Mouse (Mus musculus): ENCODE measurements at regions not wholly inside any gene's neighbourhood (a gene's known extent, or its start where the extent isn't known, plus 50 kb on each side); places are given as distances from the start of the nearest gene placed in this dataset. TPM values are rescaled to one million over a fixed set of nuclear protein-coding genes. Genes with fewer than 3 reads are reported as not detected.

DNA sequence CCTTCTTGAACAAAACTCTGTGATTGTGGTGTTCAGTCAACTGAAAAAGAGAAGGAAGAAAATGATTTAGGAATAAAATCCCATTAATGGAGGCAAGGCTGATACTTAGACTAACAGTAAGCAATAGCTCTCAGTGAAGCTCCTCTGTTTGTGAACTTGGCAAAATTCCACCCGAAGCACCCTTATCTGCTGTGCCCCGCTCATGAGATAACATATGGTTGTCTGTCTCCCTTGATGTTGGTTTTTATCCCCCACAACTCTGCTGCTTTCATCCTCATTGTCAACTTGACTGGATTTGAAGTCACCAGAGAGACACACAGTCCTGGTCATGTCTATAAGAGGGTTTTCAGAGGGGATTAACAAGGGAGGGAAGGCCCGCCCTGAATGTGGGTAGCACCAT, 646.1 kb downstream of the Sox6 start:
- no peaks in the 10 kb centered on the region for H3K9me3 ChIP-seq
- no peak overlapping the region for H3K4me2 ChIP-seq
- H3K36me3 ChIP-seq = no peaks in the 10 kb centered on the region
- 13% methylated on average over 3 of the region's 3 CpGs for WGBS
- peaks cover 17% of the 10 kb centered on the region for H3K4me1 ChIP-seq
- no peak for ATAC-seq (ENCODE audit: extremely low read depth, insufficient number of reproducible peaks, low FRiP score, low TSS enrichment)
- H3K27ac ChIP-seq (replicated peaks) = no peak overlapping the region
- H3K4me3 ChIP-seq = no peak overlapping the region
- H3K27me3 ChIP-seq (replicated peaks) = no peaks in the 10 kb centered on the region
- H3K9ac ChIP-seq = no peak overlapping the region

GRCm38 (mm10) chr7:115398202-115398601, 640.4 kb downstream of the Sox6 start:
- H3K36me3 ChIP-seq = no peaks in the 10 kb centered on the region
- no peaks in the 10 kb centered on the region for H3K9me3 ChIP-seq
- no peak overlapping the region for H3K27ac ChIP-seq (replicated peaks)
- no peaks in the 10 kb centered on the region for H3K27me3 ChIP-seq (replicated peaks)
- no peak for ATAC-seq (ENCODE audit: extremely low read depth, insufficient number of reproducible peaks, low FRiP score, low TSS enrichment)
- H3K4me3 ChIP-seq = no peak overlapping the region
- no peak overlapping the region for H3K9ac ChIP-seq
- peaks cover 9% of the 10 kb centered on the region for H3K4me1 ChIP-seq
- H3K4me2 ChIP-seq = no peak overlapping the region
- WGBS = 87% methylated on average over 2 of the region's 2 CpGs

GRCm38 (mm10) chr7:115399461-115399860, 639.1 kb downstream of the Sox6 start:
- ATAC-seq (ENCODE audit: extremely low read depth, insufficient number of reproducible peaks, low FRiP score, low TSS enrichment) = no peak

DNA sequence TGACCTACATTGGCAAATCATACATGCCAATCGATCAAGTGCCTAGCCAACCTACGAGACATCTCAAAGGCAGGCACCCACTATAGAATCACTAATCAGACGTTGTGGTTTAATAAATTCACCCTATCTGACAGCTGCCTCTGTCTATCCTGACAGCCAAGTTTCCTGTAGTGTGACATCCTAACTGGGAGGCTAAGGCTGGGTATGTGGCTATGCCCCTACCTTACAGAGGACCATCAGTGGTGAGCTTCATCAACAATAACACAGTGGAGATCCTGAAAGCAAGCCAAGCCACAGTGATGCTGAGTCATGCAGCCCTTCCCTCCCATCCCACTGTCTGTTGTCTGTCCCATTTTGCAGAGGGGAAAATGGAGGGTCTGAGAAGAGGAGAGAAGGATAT, 630.7 kb downstream of the Sox6 start:
- Histone ChIP-seq H3K4me2 (no peak overlapping the region), H3K4me1 (peaks cover 26% of the 10 kb centered on the region), H3K27ac (replicated peaks) (no peak overlapping the region), H3K9me3 (no peaks in the 10 kb centered on the region), H3K36me3 (no peaks in the 10 kb centered on the region), H3K4me3 (no peak overlapping the region), H3K9ac (no peak overlapping the region), H3K27me3 (replicated peaks) (no peaks in the 10 kb centered on the region)
- ATAC-seq (ENCODE audit: extremely low read depth, insufficient number of reproducible peaks, low FRiP score, low TSS enrichment) = no peak
- 78% methylated on average over 3 of the region's 3 CpGs for WGBS

More at GRCm38 (mm10) chr7:115399461-115399860, 639.1 kb downstream of the Sox6 start:
- Histone ChIP-seq H3K9me3 (no peaks in the 10 kb centered on the region), H3K27me3 (replicated peaks) (no peaks in the 10 kb centered on the region), H3K9ac (no peak overlapping the region), H3K4me2 (no peak overlapping the region), H3K4me1 (peaks cover 9% of the 10 kb centered on the region), H3K4me3 (no peak overlapping the region), H3K27ac (replicated peaks) (no peak overlapping the region), H3K36me3 (no peaks in the 10 kb centered on the region)
- 54% methylated on average over 3 of the region's 3 CpGs for WGBS

DNA sequence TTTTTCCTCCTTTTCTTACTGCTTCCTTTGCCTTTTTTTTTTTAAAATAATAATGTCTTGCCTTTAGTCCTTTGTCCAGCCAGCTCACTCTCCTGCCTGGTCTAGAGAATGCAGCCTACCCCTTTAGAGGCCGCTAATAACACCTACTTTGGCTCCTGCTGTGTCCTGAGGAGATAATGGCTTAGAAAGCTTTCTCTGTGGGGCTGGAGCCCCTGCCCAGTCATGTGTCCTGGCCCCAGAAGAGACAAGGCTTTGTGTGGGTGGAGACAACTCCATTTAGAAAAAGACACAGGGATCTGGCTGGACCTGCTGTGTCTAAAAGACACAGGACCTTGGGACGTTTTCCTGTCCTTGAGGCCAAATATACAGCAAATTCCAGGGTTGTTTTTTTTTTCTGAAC, 629.7 kb downstream of the Sox6 start:
- Histone ChIP-seq H3K36me3 (no peaks in the 10 kb centered on the region), H3K4me1 (peaks cover 26% of the 10 kb centered on the region), H3K27ac (replicated peaks) (peak overlapping the region; percentile 77), H3K9ac (peak overlapping the region; percentile 35), H3K4me2 (0 out of 2 replicates have a peak overlapping the region, but pooled peaks have one; percentile 9), H3K9me3 (no peaks in the 10 kb centered on the region), H3K4me3 (no peak overlapping the region), H3K27me3 (replicated peaks) (no peaks in the 10 kb centered on the region)
- ATAC-seq (ENCODE audit: extremely low read depth, insufficient number of reproducible peaks, low FRiP score, low TSS enrichment) = no peak
- 6% methylated on average over 2 of the region's 2 CpGs for WGBS

DNA sequence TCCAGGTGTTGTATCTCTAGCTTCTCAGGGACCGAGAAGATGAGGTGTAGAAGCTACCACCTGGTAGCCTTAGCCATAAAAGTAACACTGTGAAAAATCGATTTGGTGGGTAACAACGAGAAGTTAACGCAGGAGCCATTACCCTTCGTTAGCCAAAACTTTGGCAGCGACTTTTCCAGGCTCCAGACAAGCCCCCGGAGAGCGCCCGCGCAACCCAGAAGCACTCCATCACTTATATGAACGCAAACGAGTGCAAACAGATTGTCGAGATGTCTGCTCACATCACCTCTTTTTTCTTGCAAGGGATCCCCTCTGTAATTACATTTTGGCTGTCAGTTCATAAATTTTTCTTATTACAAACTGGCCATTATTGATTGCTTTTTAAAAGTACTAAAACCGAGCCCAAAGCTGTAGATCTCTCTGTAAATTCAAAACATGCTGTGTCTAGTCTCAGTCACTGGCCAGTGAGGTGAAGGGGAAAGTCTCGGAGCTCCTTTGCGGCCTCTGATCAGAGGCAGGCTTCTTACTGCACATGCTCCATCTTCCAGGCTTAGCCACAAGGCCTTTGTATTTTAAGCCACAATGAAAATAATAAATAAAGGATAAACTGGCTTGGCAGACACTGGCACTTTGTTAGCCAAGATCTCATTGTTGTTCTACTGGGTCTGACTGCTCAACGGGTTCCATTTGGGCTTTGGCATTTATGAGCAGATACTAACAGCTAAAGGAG, 627.9 kb downstream of the Sox6 start:
- no peaks in the 10 kb centered on the region for H3K27me3 ChIP-seq (replicated peaks)
- H3K4me1 ChIP-seq = peaks cover 34% of the 10 kb centered on the region
- no peak overlapping the region for H3K9ac ChIP-seq
- no peaks in the 10 kb centered on the region for H3K36me3 ChIP-seq
- H3K4me2 ChIP-seq = no peak overlapping the region
- 81% methylated on average over 17 of the region's 17 CpGs for WGBS
- H3K9me3 ChIP-seq = no peaks in the 10 kb centered on the region
- no peak for ATAC-seq (ENCODE audit: extremely low read depth, insufficient number of reproducible peaks, low FRiP score, low TSS enrichment)
- H3K27ac ChIP-seq (replicated peaks) = peak overlapping the region; percentile 55
- no peak overlapping the region for H3K4me3 ChIP-seq

GRCm38 (mm10) chr7:115411456-115411855, 627.1 kb downstream of the Sox6 start:
- H3K4me3 ChIP-seq = no peak overlapping the region
- no peaks in the 10 kb centered on the region for H3K27me3 ChIP-seq (replicated peaks)
- ATAC-seq (ENCODE audit: extremely low read depth, insufficient number of reproducible peaks, low FRiP score, low TSS enrichment) = 0 out of 2 replicates have a peak, but pooled peaks have one; percentile 28
- no peaks in the 10 kb centered on the region for H3K36me3 ChIP-seq
- peak overlapping the region; percentile 59; the same call in 1 of the 2 replicates for H3K27ac ChIP-seq (replicated peaks)
- 0 out of 2 replicates have a peak overlapping the region, but pooled peaks have one; percentile 19 for H3K9ac ChIP-seq
- no peak overlapping the region for H3K4me2 ChIP-seq
- no peaks in the 10 kb centered on the region for H3K9me3 ChIP-seq
- WGBS = 40% methylated on average over 2 of the region's 2 CpGs
- peaks cover 34% of the 10 kb centered on the region for H3K4me1 ChIP-seq

DNA sequence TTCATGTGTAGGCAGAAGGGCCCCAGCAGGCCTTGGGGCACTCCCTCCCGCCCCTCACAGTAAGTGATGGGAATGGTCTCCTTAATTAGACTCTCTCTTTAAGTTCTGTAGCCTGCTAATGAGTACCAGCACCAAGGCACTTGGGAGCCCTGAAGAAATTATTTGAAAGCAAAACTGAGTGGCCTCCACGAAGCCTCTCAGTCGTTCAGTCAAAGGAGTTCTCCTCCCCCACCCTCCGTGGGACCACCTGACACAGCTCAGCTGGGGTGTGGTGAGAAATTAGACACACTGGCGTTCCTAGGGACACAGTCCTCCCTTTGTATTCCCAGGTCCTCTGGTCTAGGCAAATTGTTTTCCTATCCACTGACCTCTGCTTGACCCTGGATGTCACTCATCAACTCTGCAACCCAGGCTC, 623.4 kb downstream of the Sox6 start:
- peaks cover 26% of the 10 kb centered on the region for H3K4me1 ChIP-seq
- no peak overlapping the region for H3K27ac ChIP-seq (replicated peaks)
- no peaks in the 10 kb centered on the region for H3K36me3 ChIP-seq
- no peak overlapping the region for H3K9ac ChIP-seq
- 22% methylated on average over 5 of the region's 5 CpGs for WGBS
- H3K4me2 ChIP-seq = no peak overlapping the region
- no peak overlapping the region for H3K4me3 ChIP-seq
- H3K27me3 ChIP-seq (replicated peaks) = no peaks in the 10 kb centered on the region
- ATAC-seq (ENCODE audit: extremely low read depth, insufficient number of reproducible peaks, low FRiP score, low TSS enrichment) = no peak
- H3K9me3 ChIP-seq = no peaks in the 10 kb centered on the region

Small RNA genes in the stretch of these regions (microRNA-seq; reads per million reads assigned to microRNA genes)
- not detected for gene Gm27684

All from heart, embryonic 13.5 days (tissue).